Comparison of ENCODE assay signal across 9 mouse cellular contexts in genomic region chr15:102742589-102742988, GRCm38 (mm10). TPM values are rescaled to one million over a fixed set of nuclear protein-coding genes. Genes with fewer than 3 reads are reported as not detected.
DNase-seq lines count a peak whose midpoint lies in the region; ATAC-seq and TF ChIP-seq lines count a peak whose summit lies in the region.
"Had no signal": no experiment of that assay in that cellular context is flagged by ENCODE, and none has a peak within 500 bp of the region (broad histone marks: within the 10 kb centered on the region; RNA-seq: fewer than 3 reads in every experiment).

No protein-coding gene starts in this region.

- H3K27ac ChIP-seq in ES-Bruce4 (ENCODE audit: insufficient read depth, low read length): no peak overlapping the region
- no peak overlapping the region for H3K27ac ChIP-seq in forebrain, embryonic 11.5 days (ENCODE audit: low read depth, low read length)
- H3K27ac ChIP-seq in liver, embryonic 16.5 days (ENCODE audit: low read length): no peak overlapping the region
- peak overlapping the region; percentile 95 for H3K27ac ChIP-seq in neural tube, embryonic 14.5 days (ENCODE audit: low read depth, low read length)
- H3K27ac ChIP-seq: liver, embryonic 15.5 days had no signal

- H3K4me2 ChIP-seq in forebrain, embryonic 11.5 days (ENCODE audit: low read depth, low read length, severe bottlenecking): no peak overlapping the region
- H3K4me2 ChIP-seq in liver, embryonic 16.5 days (ENCODE audit: low read depth, low read length): no peak overlapping the region
- H3K4me2 ChIP-seq in neural tube, embryonic 14.5 days (ENCODE audit: low read depth, low read length): no peak overlapping the region
- H3K4me2 ChIP-seq: liver, embryonic 15.5 days had no signal

- H3K9ac ChIP-seq in ES-Bruce4 (ENCODE audit: low read depth, poor library complexity, severe bottlenecking): no peak overlapping the region
- no peak overlapping the region for H3K9ac ChIP-seq in forebrain, embryonic 11.5 days (ENCODE audit: low read length)
- H3K9ac ChIP-seq in liver, embryonic 16.5 days (ENCODE audit: low read depth, low read length): no peak overlapping the region
- H3K9ac ChIP-seq in neural tube, embryonic 14.5 days (replicated peaks; ENCODE audit: low read depth, low read length): no peak overlapping the region
- H3K9ac ChIP-seq: liver, embryonic 15.5 days had no signal

- peak; percentile 81 for DNase-seq in c-Kit-positive CD71-positive TER-119-negative erythroid progenitor cells, embryonic 14.5 days (ENCODE audit: low read depth)
- peak; percentile 96 for DNase-seq in forebrain, embryonic 11.5 days (ENCODE audit: low spot score)
- peak; percentile 94 to 97 for DNase-seq in heart, postnatal 10 days
- DNase-seq in kidney, postnatal 36 days: peak; percentile 93 to 97
- DNase-seq in testis, postnatal 10 days (ENCODE audit: low spot score): peak; percentile 96

- H3K9me3 ChIP-seq in ES-Bruce4 (replicated peaks; ENCODE audit: control insufficient read depth, insufficient read depth, low read length, poor library complexity, severe bottlenecking): no peaks in the 10 kb centered on the region
- H3K9me3 ChIP-seq in forebrain, embryonic 11.5 days (ENCODE audit: control insufficient read depth, low read length): no peaks in the 10 kb centered on the region
- no peaks in the 10 kb centered on the region for H3K9me3 ChIP-seq in liver, embryonic 16.5 days (replicated peaks; ENCODE audit: control insufficient read depth, low read length)
- no peaks in the 10 kb centered on the region for H3K9me3 ChIP-seq in neural tube, embryonic 14.5 days (ENCODE audit: control insufficient read depth, low read length)
- H3K9me3 ChIP-seq: liver, embryonic 15.5 days had no signal

- WGBS in forebrain, embryonic 11.5 days: 0% methylated on average over 10 of the region's 10 CpGs
- under 1% methylated on average over 10 of the region's 10 CpGs for WGBS in liver, embryonic 16.5 days (ENCODE audit: insufficient replicate concordance)
- 0% methylated on average over 10 of the region's 10 CpGs for WGBS in neural tube, embryonic 14.5 days

- no peak for TF ChIP-seq EP300 in ES-Bruce4 (IDR thresholded peaks at IDR 0.05; ENCODE audit: insufficient read depth, low read depth, low read length)

- H3K4me3 ChIP-seq in ES-Bruce4 (ENCODE audit: low read depth, low read length): no peak overlapping the region
- H3K4me3 ChIP-seq in forebrain, embryonic 11.5 days (ENCODE audit: low read depth, low read length): no peak overlapping the region
- H3K4me3 ChIP-seq in liver, embryonic 16.5 days (ENCODE audit: low read depth, low read length): no peak overlapping the region
- no peak overlapping the region for H3K4me3 ChIP-seq in neural tube, embryonic 14.5 days (ENCODE audit: low read depth, low read length)
- H3K4me3 ChIP-seq: liver, embryonic 15.5 days had no signal

- peak; percentile 59 for ATAC-seq in forebrain, embryonic 11.5 days (replicated peaks; ENCODE audit: low FRiP score)
- peak; percentile 74 for ATAC-seq in liver, embryonic 16.5 days (ENCODE audit: low read depth)
- ATAC-seq in neural tube, embryonic 14.5 days (ENCODE audit: low read depth): peak; percentile 41; the same call in 1 of the 2 replicates

- intact Hi-C loops in heart, postnatal 10 days (cut with DNase I): loop anchor here (1.0 kb wide), 1 partner anchor 44 kb away; no protein-coding TSS in a partner anchor

- no peaks in the 10 kb centered on the region for H3K4me1 ChIP-seq in ES-Bruce4 (ENCODE audit: control insufficient read depth, insufficient read depth, low read length)
- peaks cover 32% of the 10 kb centered on the region for H3K4me1 ChIP-seq in forebrain, embryonic 11.5 days (replicated peaks; ENCODE audit: control insufficient read depth, insufficient read depth, low read length)
- no peaks in the 10 kb centered on the region for H3K4me1 ChIP-seq in liver, embryonic 16.5 days (ENCODE audit: control insufficient read depth, low read depth, low read length)
- H3K4me1 ChIP-seq in neural tube, embryonic 14.5 days (ENCODE audit: control insufficient read depth, insufficient read depth, low read length): peaks cover 41% of the 10 kb centered on the region
- H3K4me1 ChIP-seq: liver, embryonic 15.5 days had no signal

- no peaks in the 10 kb centered on the region for H3K36me3 ChIP-seq in ES-Bruce4 (ENCODE audit: control insufficient read depth, insufficient read depth, low read length, poor library complexity, severe bottlenecking)
- no peaks in the 10 kb centered on the region for H3K36me3 ChIP-seq in forebrain, embryonic 11.5 days (ENCODE audit: control insufficient read depth, insufficient read depth, low read length)
- no peaks in the 10 kb centered on the region for H3K36me3 ChIP-seq in liver, embryonic 16.5 days (ENCODE audit: control insufficient read depth, insufficient read depth)
- no peaks in the 10 kb centered on the region for H3K36me3 ChIP-seq in neural tube, embryonic 14.5 days (ENCODE audit: control insufficient read depth, insufficient read depth, low read length)
- H3K36me3 ChIP-seq: liver, embryonic 15.5 days had no signal

- peak; percentile 100 for TF ChIP-seq CTCF in ES-Bruce4 (IDR thresholded peaks at IDR 0.05; ENCODE audit: low read depth, low read length)

- no peak for TF ChIP-seq POLR2A in ES-Bruce4 (IDR thresholded peaks at IDR 0.05; ENCODE audit: insufficient read depth, low read length)

- H3K27me3 ChIP-seq in ES-Bruce4 (ENCODE audit: control insufficient read depth, insufficient read depth, low read length, poor library complexity, severe bottlenecking): peaks cover 5% of the 10 kb centered on the region
- peaks cover 55% of the 10 kb centered on the region for H3K27me3 ChIP-seq in forebrain, embryonic 11.5 days (ENCODE audit: control insufficient read depth, insufficient read depth, low read length)
- H3K27me3 ChIP-seq in liver, embryonic 16.5 days (ENCODE audit: control insufficient read depth, insufficient read depth, low read depth, low read length): peaks cover 51% of the 10 kb centered on the region
- H3K27me3 ChIP-seq in neural tube, embryonic 14.5 days (ENCODE audit: control insufficient read depth, insufficient read depth, low read length): no peaks in the 10 kb centered on the region; the same call in 1 of the 2 replicates

RNA-seq across cellular contexts. Expression of gene Calcoco1, which starts 20.6 kb away (rescaled TPM):
- 47.9 and 51.9 TPM in 2 replicates for polyA plus RNA-seq in ES-Bruce4 (2011; ENCODE audit: insufficient read depth, insufficient read length, low read depth, missing spikeins)
- 30.4 and 31.1 TPM in 2 replicates for polyA plus RNA-seq in forebrain, embryonic 11.5 days (2014; fragmentation: Nextera tagmentation; extraction: Ambion mirVana)
- total RNA-seq in heart, postnatal 10 days (2021): 100 to 1,000 TPM in 1 of 2 experiments, 10 to 100 TPM in 1; 90.9 to 100 TPM
- 17.9 and 18.2 TPM in 2 replicates for polyA plus RNA-seq in liver, embryonic 16.5 days (2015; fragmentation: Nextera tagmentation; extraction: Ambion mirVana)
- 23.5 and 29.3 TPM in 2 replicates for polyA plus RNA-seq in neural tube, embryonic 14.5 days (2014; fragmentation: Nextera tagmentation; extraction: Ambion mirVana)
